In the genomic region with DNA sequence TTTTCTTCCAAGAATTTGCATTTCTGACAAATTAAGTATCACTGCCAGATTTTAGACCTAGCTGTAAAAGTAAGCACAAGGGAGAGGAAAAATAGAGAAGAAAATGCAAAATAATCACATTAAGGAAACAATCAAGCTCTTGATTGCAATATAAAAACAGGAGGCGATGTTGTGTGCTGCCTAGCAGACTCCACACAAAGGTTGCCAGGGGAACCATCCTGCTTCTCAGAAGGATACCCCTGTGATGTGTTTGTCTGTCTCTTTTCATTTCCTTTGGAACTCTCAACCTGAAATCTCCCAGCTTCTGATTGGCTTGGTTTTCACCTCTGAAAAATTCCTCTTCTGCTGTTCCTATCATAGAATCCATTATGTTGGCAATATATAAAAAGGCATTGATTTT, we compare ENCODE assay signal across 11 mouse cellular contexts.
A peak's percentile ranks its signal among the peaks of the same experiment; 100 is the strongest.
DNase-seq lines count a peak whose midpoint lies in the region; ATAC-seq lines count a peak whose summit lies in the region.
"Had no signal": no experiment of that assay in that cellular context is flagged by ENCODE, and none has a peak within 500 bp of the region (broad histone marks: within the 10 kb centered on the region; RNA-seq: fewer than 3 reads in every experiment).

No protein-coding gene starts in this region.

- no peak overlapping the region for H3K4me2 ChIP-seq in hindbrain, embryonic 11.5 days (replicated peaks; ENCODE audit: low read depth, low read length)
- H3K4me2 ChIP-seq in midbrain, embryonic 15.5 days = no peak overlapping the region
- no peak overlapping the region for H3K4me2 ChIP-seq in kidney, embryonic 14.5 days (replicated peaks; ENCODE audit: low read depth, low read length)
- H3K4me2 ChIP-seq in intestine, embryonic 16.5 days (ENCODE audit: low read depth, low read length) = no peak overlapping the region
- H3K4me2 ChIP-seq: limb, embryonic 13.5 days had no signal

- WGBS in hindbrain, embryonic 11.5 days = 18% methylated on average over 1 of the region's 1 CpGs
- WGBS in midbrain, embryonic 15.5 days = 17% methylated on average over 1 of the region's 1 CpGs
- WGBS in kidney, embryonic 14.5 days = 72% methylated on average over 1 of the region's 1 CpGs
- 54% methylated on average over 1 of the region's 1 CpGs for WGBS in intestine, embryonic 16.5 days

- H3K27ac ChIP-seq in hindbrain, embryonic 11.5 days (ENCODE audit: low read depth, low read length) = no peak overlapping the region
- 0 out of 2 replicates have a peak overlapping the region, but pooled peaks have one; percentile 1 for H3K27ac ChIP-seq in midbrain, embryonic 15.5 days
- H3K27ac ChIP-seq in kidney, embryonic 14.5 days (ENCODE audit: low read depth, low read length) = no peak overlapping the region
- no peak overlapping the region for H3K27ac ChIP-seq in intestine, embryonic 16.5 days (ENCODE audit: low read length)
- H3K27ac ChIP-seq: heart, adult 2 months; limb, embryonic 13.5 days had no signal

- no peak overlapping the region for H3K4me3 ChIP-seq in hindbrain, embryonic 11.5 days (ENCODE audit: low read depth, low read length)
- H3K4me3 ChIP-seq in midbrain, embryonic 15.5 days = no peak overlapping the region
- no peak overlapping the region for H3K4me3 ChIP-seq in kidney, embryonic 14.5 days (ENCODE audit: low read length)
- H3K4me3 ChIP-seq in intestine, embryonic 16.5 days (ENCODE audit: low read length) = no peak overlapping the region
- H3K4me3 ChIP-seq: heart, adult 2 months; limb, embryonic 13.5 days had no signal

- H3K9me3 ChIP-seq in hindbrain, embryonic 11.5 days (ENCODE audit: control insufficient read depth, low read length) = no peaks in the 10 kb centered on the region
- no peaks in the 10 kb centered on the region for H3K9me3 ChIP-seq in midbrain, embryonic 15.5 days
- H3K9me3 ChIP-seq in kidney, embryonic 14.5 days (ENCODE audit: control insufficient read depth, low read length) = no peaks in the 10 kb centered on the region
- H3K9me3 ChIP-seq in intestine, embryonic 16.5 days (ENCODE audit: control insufficient read depth, low read length) = no peaks in the 10 kb centered on the region
- H3K9me3 ChIP-seq: limb, embryonic 13.5 days had no signal

- ATAC-seq in hindbrain, embryonic 11.5 days (ENCODE audit: low FRiP score) = peak; percentile 81
- peak; percentile 93 for ATAC-seq in midbrain, embryonic 15.5 days (replicated peaks)
- ATAC-seq in kidney, embryonic 14.5 days (ENCODE audit: low FRiP score, low TSS enrichment) = no peak
- ATAC-seq in intestine, embryonic 16.5 days = no peak

- DNase-seq in cerebellum, postnatal 10 days = peak; percentile 38 to 40
- DNase-seq in cerebellum, adult 9-11 months = no peak
- peak; percentile 57 for DNase-seq in embryo, embryonic 11 days
- DNase-seq in hindbrain, embryonic 11.5 days (ENCODE audit: low spot score) = peak; percentile 69
- no peak for DNase-seq in thymus, adult 18-20 months
- DNase-seq: heart, adult 2 months; right cerebral cortex, adult 18-20 months had no signal

- H3K36me3 ChIP-seq in hindbrain, embryonic 11.5 days (ENCODE audit: control insufficient read depth, insufficient read depth, low read length) = no peaks in the 10 kb centered on the region
- H3K36me3 ChIP-seq in midbrain, embryonic 15.5 days (replicated peaks) = no peaks in the 10 kb centered on the region
- no peaks in the 10 kb centered on the region for H3K36me3 ChIP-seq in kidney, embryonic 14.5 days (ENCODE audit: control insufficient read depth, insufficient read depth, low read length)
- no peaks in the 10 kb centered on the region for H3K36me3 ChIP-seq in intestine, embryonic 16.5 days (ENCODE audit: control insufficient read depth, insufficient read depth, low read length)
- H3K36me3 ChIP-seq: limb, embryonic 13.5 days had no signal

- H3K27me3 ChIP-seq in hindbrain, embryonic 11.5 days (ENCODE audit: control insufficient read depth, insufficient read depth, low read length) = no peaks in the 10 kb centered on the region
- H3K27me3 ChIP-seq in midbrain, embryonic 15.5 days (replicated peaks) = no peaks in the 10 kb centered on the region
- no peaks in the 10 kb centered on the region for H3K27me3 ChIP-seq in kidney, embryonic 14.5 days (ENCODE audit: control insufficient read depth, insufficient read depth, low read length)
- no peaks in the 10 kb centered on the region for H3K27me3 ChIP-seq in intestine, embryonic 16.5 days (replicated peaks; ENCODE audit: control insufficient read depth, insufficient read depth, low read length)
- H3K27me3 ChIP-seq: limb, embryonic 13.5 days had no signal

- H3K9ac ChIP-seq in hindbrain, embryonic 11.5 days (ENCODE audit: low read depth, low read length) = no peak overlapping the region
- no peak overlapping the region for H3K9ac ChIP-seq in midbrain, embryonic 15.5 days
- H3K9ac ChIP-seq in kidney, embryonic 14.5 days (ENCODE audit: low read depth, low read length) = no peak overlapping the region
- H3K9ac ChIP-seq in intestine, embryonic 16.5 days (ENCODE audit: low read depth, low read length) = no peak overlapping the region
- H3K9ac ChIP-seq: limb, embryonic 13.5 days had no signal

- H3K4me1 ChIP-seq in hindbrain, embryonic 11.5 days (replicated peaks; ENCODE audit: control insufficient read depth, insufficient read depth, low read length) = no peaks in the 10 kb centered on the region
- no peaks in the 10 kb centered on the region; the same call in 1 of the 2 replicates for H3K4me1 ChIP-seq in midbrain, embryonic 15.5 days
- no peaks in the 10 kb centered on the region for H3K4me1 ChIP-seq in kidney, embryonic 14.5 days (ENCODE audit: control insufficient read depth, insufficient read depth, low read length)
- no peaks in the 10 kb centered on the region for H3K4me1 ChIP-seq in intestine, embryonic 16.5 days (ENCODE audit: control insufficient read depth, insufficient read depth, low read length)
- H3K4me1 ChIP-seq: limb, embryonic 13.5 days had no signal

Comparison
In these comparisons a context has a peak if more than half of its experiments do, and no peak if none do; other contexts are left out.
1. DNase-seq: peak in cerebellum, postnatal 10 days (2 of 2), embryo, embryonic 11 days (single experiment) and hindbrain, embryonic 11.5 days (single experiment); none in cerebellum, adult 9-11 months (single experiment) and thymus, adult 18-20 months (0 of 2).
2. ATAC-seq: peak in hindbrain, embryonic 11.5 days (single experiment) and midbrain, embryonic 15.5 days (single experiment); none in kidney, embryonic 14.5 days (single experiment) and intestine, embryonic 16.5 days (single experiment).